Mouse (Mus musculus): Measurements from ENCODE around the gene Prl7c1.

- TF ChIP-seq CTCF (IDR thresholded peaks at IDR 0.05; ENCODE audit: low read depth) (no peak), EP300 (IDR thresholded peaks at IDR 0.05; ENCODE audit: low read depth) (no peak)
Measured at GRCm38 (mm10) chr13:27802765-27803164, 22.2 kb upstream of the Prl7c1 start.

Measured in liver, postnatal 0 days (tissue).